Mouse (Mus musculus): ENCODE measurements around the gene Birc2. TPM values are rescaled to one million over a fixed set of nuclear protein-coding genes. Genes with fewer than 3 reads are reported as not detected.

Birc2 gene
- total RNA-seq, 2 experiments from 2014 or later, result 31.0 to 38.1 TPM

DNA sequence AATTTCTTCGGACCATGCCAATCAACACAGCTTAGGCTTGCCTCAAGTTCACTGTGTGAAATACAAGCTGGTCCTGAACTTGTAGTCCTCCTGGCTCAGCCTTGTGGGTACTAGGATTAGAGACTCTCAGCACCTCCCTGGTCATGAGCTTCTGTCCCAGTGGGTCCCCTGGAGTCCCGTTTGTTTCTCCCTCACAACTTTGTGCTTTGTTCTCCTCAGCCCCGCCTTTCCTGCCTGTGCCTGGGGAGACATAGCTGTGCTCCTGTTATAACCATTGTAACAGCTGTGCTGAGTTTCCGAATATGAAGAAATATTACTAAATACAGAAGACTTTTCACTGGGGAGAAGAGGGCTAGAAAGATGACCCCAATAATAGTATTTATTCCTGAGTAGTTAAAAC is 67.8 kb downstream of the Birc2 start:
- Histone ChIP-seq H3K27ac (no peak overlapping the region), H3K4me3 (no peak overlapping the region)
- TF ChIP-seq CTCF (IDR thresholded peaks at IDR 0.05), result no peak
- intact Hi-C loops (cut with DNase I), result no loop called here
- DNase-seq (ENCODE audit: extremely low spot score in 1 of 2, low spot score in 2 of 2), result no peak

Small RNAs within 50 kb of the gene (microRNA-seq; reads per million reads assigned to microRNA genes)
- 0.24 reads per million in 2 experiments for gene Mir5618

Other genes with a start within 250 kb of the Birc2 start
- gene Mmp20, start 208.8 kb downstream of the Birc2 start, total RNA-seq (2021), result not detected
- gene Mmp7, start 145.0 kb downstream of the Birc2 start, total RNA-seq (2021), result not detected
- 10 to 100 TPM in 1 of 2 experiments, 1 to 10 TPM in 1; 9.3 to 10.9 TPM for gene Tmem123, start 73.0 kb downstream of the Birc2 start, total RNA-seq (2021)
- gene Birc3, start 36.1 kb upstream of the Birc2 start, total RNA-seq (2021), result 1 to 10 TPM; 2.9 to 3.9 TPM
- 10 to 100 TPM; 16.1 to 17.5 TPM for gene Yap1, start 167.5 kb upstream of the Birc2 start, total RNA-seq (2021)
- 1 to 10 TPM; 8.8 to 9.3 TPM for gene Cfap300, start 205.8 kb upstream of the Birc2 start, total RNA-seq (2021)

Data from left cerebral cortex, adult 2 months (tissue).